Mouse (Mus musculus): Measurements from ENCODE around the gene Hspa1l. TPM values are rescaled to one million over a fixed set of nuclear protein-coding genes. Genes with fewer than 3 reads are reported as not detected.
"Not testable (repeated sequence)": the region's sequence is repeated elsewhere in the genome, so short reads cannot be mapped to it uniquely, and the experiment has no call there.

The Hspa1l gene
- polyA plus RNA-seq, 1 experiment from 2014 or later = 2.0 TPM

GRCm38 (mm10) chr17:34952378-34953040 lies 20.0 kb upstream of the Hspa1l start:
- WGBS = under 1% methylated on average over 23 of the region's 23 CpGs
- peak overlapping the region; percentile 93 for H3K27ac ChIP-seq (replicated peaks; ENCODE audit: low read depth, low read length)
- peak overlapping the region; percentile 99 for H3K9ac ChIP-seq (replicated peaks; ENCODE audit: low read length)
- H3K4me2 ChIP-seq (ENCODE audit: low read depth, low read length) = peak overlapping the region; percentile 19
- peak; percentile 84 for DNase-seq (ENCODE audit: low spot score)
- H3K4me1 ChIP-seq (ENCODE audit: control insufficient read depth, insufficient read depth, low read length) = peaks cover 4% of the 10 kb centered on the region; the same call in 1 of the 2 replicates
- H3K9me3 ChIP-seq (replicated peaks; ENCODE audit: control insufficient read depth, low read length) = no peaks in the 10 kb centered on the region
- ATAC-seq (replicated peaks; ENCODE audit: insufficient number of reproducible peaks, low FRiP score, low TSS enrichment, low read depth) = peak; percentile 86
- H3K4me3 ChIP-seq (ENCODE audit: low read depth, low read length) = peak overlapping the region; percentile 97
- H3K36me3 ChIP-seq (replicated peaks; ENCODE audit: control insufficient read depth, insufficient read depth, low read depth, low read length) = peaks cover 12% of the 10 kb centered on the region
- H3K27me3 ChIP-seq (ENCODE audit: control insufficient read depth, insufficient read depth, low read length) = no peaks in the 10 kb centered on the region

- H3K4me1 ChIP-seq (ENCODE audit: control insufficient read depth, insufficient read depth, low read length) = peaks cover 4% of the 10 kb centered on the region; the same call in 1 of the 2 replicates
- H3K27ac ChIP-seq (replicated peaks; ENCODE audit: low read depth, low read length) = no peak overlapping the region
- H3K9me3 ChIP-seq (replicated peaks; ENCODE audit: control insufficient read depth, low read length) = no peaks in the 10 kb centered on the region
- H3K4me2 ChIP-seq (ENCODE audit: low read depth, low read length) = no peak overlapping the region
- H3K4me3 ChIP-seq (ENCODE audit: low read depth, low read length) = no peak overlapping the region
- no peaks in the 10 kb centered on the region for H3K27me3 ChIP-seq (ENCODE audit: control insufficient read depth, insufficient read depth, low read length)
- ATAC-seq (replicated peaks; ENCODE audit: insufficient number of reproducible peaks, low FRiP score, low TSS enrichment, low read depth) (no peak), DNase-seq (ENCODE audit: low spot score) (no peak)
- WGBS = 92% methylated on average over 3 of the region's 3 CpGs
- H3K9ac ChIP-seq (replicated peaks; ENCODE audit: low read length) = no peak overlapping the region
- H3K36me3 ChIP-seq (replicated peaks; ENCODE audit: control insufficient read depth, insufficient read depth, low read depth, low read length) = peaks cover 12% of the 10 kb centered on the region
Measured at GRCm38 (mm10) chr17:34953258-34953657, 19.2 kb upstream of the Hspa1l start.

GRCm38 (mm10) chr17:34953904-34954303 lies 18.6 kb upstream of the Hspa1l start:
- ATAC-seq (replicated peaks; ENCODE audit: insufficient number of reproducible peaks, low FRiP score, low TSS enrichment, low read depth) (no peak), DNase-seq (ENCODE audit: low spot score) (no peak)
- H3K27me3 ChIP-seq (ENCODE audit: control insufficient read depth, insufficient read depth, low read length) = no peaks in the 10 kb centered on the region
- peaks cover 4% of the 10 kb centered on the region; the same call in 1 of the 2 replicates for H3K4me1 ChIP-seq (ENCODE audit: control insufficient read depth, insufficient read depth, low read length)
- no peak overlapping the region for H3K9ac ChIP-seq (replicated peaks; ENCODE audit: low read length)
- no peak overlapping the region for H3K27ac ChIP-seq (replicated peaks; ENCODE audit: low read depth, low read length)
- 84% methylated on average over 4 of the region's 4 CpGs for WGBS
- no peaks in the 10 kb centered on the region for H3K9me3 ChIP-seq (replicated peaks; ENCODE audit: control insufficient read depth, low read length)
- H3K4me2 ChIP-seq (ENCODE audit: low read depth, low read length) = no peak overlapping the region
- H3K4me3 ChIP-seq (ENCODE audit: low read depth, low read length) = no peak overlapping the region
- peaks cover 12% of the 10 kb centered on the region for H3K36me3 ChIP-seq (replicated peaks; ENCODE audit: control insufficient read depth, insufficient read depth, low read depth, low read length)

- WGBS = 54% methylated on average over 4 of the region's 4 CpGs
- H3K9ac ChIP-seq (replicated peaks; ENCODE audit: low read length) = no peak overlapping the region
- DNase-seq (ENCODE audit: low spot score) (no peak), ATAC-seq (replicated peaks; ENCODE audit: insufficient number of reproducible peaks, low FRiP score, low TSS enrichment, low read depth) (no peak)
- no peaks in the 10 kb centered on the region for H3K9me3 ChIP-seq (replicated peaks; ENCODE audit: control insufficient read depth, low read length)
- H3K4me3 ChIP-seq (ENCODE audit: low read depth, low read length) = no peak overlapping the region
- H3K27me3 ChIP-seq (ENCODE audit: control insufficient read depth, insufficient read depth, low read length) = no peaks in the 10 kb centered on the region
- H3K4me1 ChIP-seq (ENCODE audit: control insufficient read depth, insufficient read depth, low read length) = peaks cover 4% of the 10 kb centered on the region; the same call in 1 of the 2 replicates
- H3K27ac ChIP-seq (replicated peaks; ENCODE audit: low read depth, low read length) = no peak overlapping the region
- H3K36me3 ChIP-seq (replicated peaks; ENCODE audit: control insufficient read depth, insufficient read depth, low read depth, low read length) = peaks cover 9% of the 10 kb centered on the region
- H3K4me2 ChIP-seq (ENCODE audit: low read depth, low read length) = no peak overlapping the region
Measured at GRCm38 (mm10) chr17:34954831-34955230, 17.7 kb upstream of the Hspa1l start.

- no peaks in the 10 kb centered on the region; the same call in 1 of the 2 replicates for H3K36me3 ChIP-seq (replicated peaks; ENCODE audit: control insufficient read depth, insufficient read depth, low read depth, low read length)
- no peak for DNase-seq (ENCODE audit: low spot score)
- H3K4me1 ChIP-seq (ENCODE audit: control insufficient read depth, insufficient read depth, low read length) = no peaks in the 10 kb centered on the region
- H3K27me3 ChIP-seq (ENCODE audit: control insufficient read depth, insufficient read depth, low read length) = no peaks in the 10 kb centered on the region
- H3K27ac ChIP-seq (replicated peaks; ENCODE audit: low read depth, low read length) = no peak overlapping the region
- no peak overlapping the region for H3K4me3 ChIP-seq (ENCODE audit: low read depth, low read length)
- H3K9ac ChIP-seq (replicated peaks; ENCODE audit: low read length) = no peak overlapping the region
- no peaks in the 10 kb centered on the region for H3K9me3 ChIP-seq (replicated peaks; ENCODE audit: control insufficient read depth, low read length)
- 77% methylated on average over 3 of the region's 3 CpGs for WGBS
- no peak overlapping the region for H3K4me2 ChIP-seq (ENCODE audit: low read depth, low read length)
- no peak for ATAC-seq (replicated peaks; ENCODE audit: insufficient number of reproducible peaks, low FRiP score, low TSS enrichment, low read depth)
Measured at GRCm38 (mm10) chr17:34955884-34956283, 16.6 kb upstream of the Hspa1l start.

GRCm38 (mm10) chr17:34956340-34956739 lies 16.2 kb upstream of the Hspa1l start:
- H3K36me3 ChIP-seq (replicated peaks; ENCODE audit: control insufficient read depth, insufficient read depth, low read depth, low read length) = no peaks in the 10 kb centered on the region
- H3K4me2 ChIP-seq (ENCODE audit: low read depth, low read length) = no peak overlapping the region
- H3K27me3 ChIP-seq (ENCODE audit: control insufficient read depth, insufficient read depth, low read length) = no peaks in the 10 kb centered on the region
- H3K4me3 ChIP-seq (ENCODE audit: low read depth, low read length) = no peak overlapping the region
- no peak for ATAC-seq (replicated peaks; ENCODE audit: insufficient number of reproducible peaks, low FRiP score, low TSS enrichment, low read depth)
- no peak overlapping the region for H3K27ac ChIP-seq (replicated peaks; ENCODE audit: low read depth, low read length)
- 32% methylated on average over 1 of the region's 1 CpGs for WGBS
- H3K9ac ChIP-seq (replicated peaks; ENCODE audit: low read length) = no peak overlapping the region
- H3K4me1 ChIP-seq (ENCODE audit: control insufficient read depth, insufficient read depth, low read length) = no peaks in the 10 kb centered on the region
- DNase-seq (ENCODE audit: low spot score) = no peak
- H3K9me3 ChIP-seq (replicated peaks; ENCODE audit: control insufficient read depth, low read length) = no peaks in the 10 kb centered on the region

- not testable (repeated sequence) for H3K27me3 ChIP-seq (ENCODE audit: control insufficient read depth, insufficient read depth, low read length); DNase-seq (ENCODE audit: low spot score); H3K27ac ChIP-seq (replicated peaks; ENCODE audit: low read depth, low read length); H3K4me2 ChIP-seq (ENCODE audit: low read depth, low read length); H3K4me1 ChIP-seq (ENCODE audit: control insufficient read depth, insufficient read depth, low read length); H3K9ac ChIP-seq (replicated peaks; ENCODE audit: low read length); H3K36me3 ChIP-seq (replicated peaks; ENCODE audit: control insufficient read depth, insufficient read depth, low read depth, low read length); H3K4me3 ChIP-seq (ENCODE audit: low read depth, low read length); H3K9me3 ChIP-seq (replicated peaks; ENCODE audit: control insufficient read depth, low read length); ATAC-seq (replicated peaks; ENCODE audit: insufficient number of reproducible peaks, low FRiP score, low TSS enrichment, low read depth)
- WGBS = 21% methylated on average over 11 of the region's 40 CpGs
Measured at GRCm38 (mm10) chr17:34957291-34957690, 15.2 kb upstream of the Hspa1l start.

GRCm38 (mm10) chr17:34957966-34958365 lies 14.5 kb upstream of the Hspa1l start:
- not testable (repeated sequence) for H3K4me3 ChIP-seq (ENCODE audit: low read depth, low read length); H3K4me1 ChIP-seq (ENCODE audit: control insufficient read depth, insufficient read depth, low read length); H3K27ac ChIP-seq (replicated peaks; ENCODE audit: low read depth, low read length); H3K4me2 ChIP-seq (ENCODE audit: low read depth, low read length); H3K9me3 ChIP-seq (replicated peaks; ENCODE audit: control insufficient read depth, low read length); DNase-seq (ENCODE audit: low spot score); H3K27me3 ChIP-seq (ENCODE audit: control insufficient read depth, insufficient read depth, low read length); H3K36me3 ChIP-seq (replicated peaks; ENCODE audit: control insufficient read depth, insufficient read depth, low read depth, low read length); H3K9ac ChIP-seq (replicated peaks; ENCODE audit: low read length); ATAC-seq (replicated peaks; ENCODE audit: insufficient number of reproducible peaks, low FRiP score, low TSS enrichment, low read depth)
- WGBS = 28% methylated on average over 24 of the region's 40 CpGs
